Mouse (Mus musculus): Measurements from ENCODE around the gene Picalm. TPM values are rescaled to one million over a fixed set of nuclear protein-coding genes. Genes with fewer than 3 reads are reported as not detected.

Gene Picalm
- polyA plus RNA-seq, 1 experiment from 2014 or later = 40.7 TPM

- H3K27me3 ChIP-seq (replicated peaks) = no peaks in the 10 kb centered on the region
- WGBS = 56% methylated on average over 4 of the region's 4 CpGs
Observed at GRCm38 (mm10) chr7:90098253-90098652, 31.8 kb upstream of the Picalm start.

GRCm38 (mm10) chr7:90099248-90099647 lies 30.8 kb upstream of the Picalm start:
- Histone ChIP-seq H3K27me3 (replicated peaks) (no peaks in the 10 kb centered on the region), H3K4me2 (peak overlapping the region; percentile 55), H3K4me3 (0 out of 2 replicates have a peak overlapping the region, but pooled peaks have one; percentile 17)

More at GRCm38 (mm10) chr7:90098253-90098652, 31.8 kb upstream of the Picalm start:
- H3K9ac ChIP-seq = no peak overlapping the region
- H3K4me3 ChIP-seq = no peak overlapping the region
- H3K27ac ChIP-seq (ENCODE audit: poor library complexity, severe bottlenecking) = no peak overlapping the region
- H3K4me1 ChIP-seq (replicated peaks) = peaks cover 13% of the 10 kb centered on the region
- ATAC-seq (ENCODE audit: insufficient number of reproducible peaks, low FRiP score) = no peak
- no peak overlapping the region for H3K4me2 ChIP-seq
- no peaks in the 10 kb centered on the region for H3K36me3 ChIP-seq
- peaks cover 4% of the 10 kb centered on the region for H3K9me3 ChIP-seq (replicated peaks)

GRCm38 (mm10) chr7:90100614-90101160 lies 29.3 kb upstream of the Picalm start:
- 78% methylated on average over 3 of the region's 3 CpGs for whole genome bisulfite sequencing
- Histone ChIP-seq H3K4me3 (no peak overlapping the region), H3K4me1 (replicated peaks) (peaks cover 13% of the 10 kb centered on the region), H3K9me3 (replicated peaks) (no peaks in the 10 kb centered on the region), H3K27ac (ENCODE audit: poor library complexity, severe bottlenecking) (no peak overlapping the region), H3K4me2 (no peak overlapping the region), H3K9ac (no peak overlapping the region), H3K36me3 (no peaks in the 10 kb centered on the region), H3K27me3 (replicated peaks) (no peaks in the 10 kb centered on the region)
- no peak for ATAC-seq (ENCODE audit: insufficient number of reproducible peaks, low FRiP score)

More at GRCm38 (mm10) chr7:90099248-90099647, 30.8 kb upstream of the Picalm start:
- H3K9ac ChIP-seq = no peak overlapping the region
- no peak for ATAC-seq (ENCODE audit: insufficient number of reproducible peaks, low FRiP score)
- no peaks in the 10 kb centered on the region for H3K36me3 ChIP-seq
- no peak overlapping the region for H3K27ac ChIP-seq (ENCODE audit: poor library complexity, severe bottlenecking)
- H3K9me3 ChIP-seq (replicated peaks) = peaks cover 4% of the 10 kb centered on the region
- WGBS = 46% methylated on average over 10 of the region's 10 CpGs
- peaks cover 13% of the 10 kb centered on the region for H3K4me1 ChIP-seq (replicated peaks)

GRCm38 (mm10) chr7:90116100-90116499 lies 13.9 kb upstream of the Picalm start:
- H3K9me3 ChIP-seq (replicated peaks) = no peaks in the 10 kb centered on the region; the same call in 1 of the 2 replicates
- no peak overlapping the region for H3K9ac ChIP-seq
- no peak overlapping the region for H3K4me2 ChIP-seq
- H3K36me3 ChIP-seq = no peaks in the 10 kb centered on the region
- 96% methylated on average over 2 of the region's 2 CpGs for WGBS
- H3K27me3 ChIP-seq (replicated peaks) = no peaks in the 10 kb centered on the region
- ATAC-seq (ENCODE audit: insufficient number of reproducible peaks, low FRiP score) = no peak
- H3K27ac ChIP-seq (ENCODE audit: poor library complexity, severe bottlenecking) = no peak overlapping the region
- H3K4me3 ChIP-seq = no peak overlapping the region
- 0 out of 2 replicates have a peak, but pooled peaks cover 5% of the 10 kb centered on the region for H3K4me1 ChIP-seq (replicated peaks)

- peaks cover 2% of the 10 kb centered on the region; the same call in 1 of the 2 replicates for H3K9me3 ChIP-seq (replicated peaks)
- no peak overlapping the region for H3K4me2 ChIP-seq
- no peak overlapping the region for H3K9ac ChIP-seq
- no peak overlapping the region for H3K27ac ChIP-seq (ENCODE audit: poor library complexity, severe bottlenecking)
- peaks cover 8% of the 10 kb centered on the region; the same call in 1 of the 2 replicates for H3K4me1 ChIP-seq (replicated peaks)
- ATAC-seq (ENCODE audit: insufficient number of reproducible peaks, low FRiP score) = no peak
- H3K36me3 ChIP-seq = peaks cover 3% of the 10 kb centered on the region; the same call in 1 of the 2 replicates
- no peaks in the 10 kb centered on the region for H3K27me3 ChIP-seq (replicated peaks)
- WGBS = 69% methylated on average over 4 of the region's 4 CpGs
- no peak overlapping the region for H3K4me3 ChIP-seq
Observed at GRCm38 (mm10) chr7:90120106-90120505, 9.9 kb upstream of the Picalm start.

GRCm38 (mm10) chr7:90124991-90125390 lies 5.0 kb upstream of the Picalm start:
- Histone ChIP-seq H3K27me3 (replicated peaks) (no peaks in the 10 kb centered on the region), H3K27ac (ENCODE audit: poor library complexity, severe bottlenecking) (peak overlapping the region; percentile 70; the same call in 1 of the 2 replicates), H3K4me3 (no peak overlapping the region), H3K4me1 (replicated peaks) (peaks cover 13% of the 10 kb centered on the region), H3K9ac (no peak overlapping the region), H3K9me3 (replicated peaks) (0 out of 2 replicates have a peak, but pooled peaks cover 2% of the 10 kb centered on the region), H3K36me3 (peaks cover 3% of the 10 kb centered on the region; the same call in 1 of the 2 replicates), H3K4me2 (no peak overlapping the region)
- no peak for ATAC-seq (ENCODE audit: insufficient number of reproducible peaks, low FRiP score)
- 74% methylated on average over 5 of the region's 5 CpGs for WGBS

- no peak for ATAC-seq (ENCODE audit: insufficient number of reproducible peaks, low FRiP score)
Observed at GRCm38 (mm10) chr7:90128631-90129200, 1.3 kb upstream of the Picalm start.

GRCm38 (mm10) chr7:90129271-90129731 lies 712 bp upstream of the Picalm start:
- H3K4me1 ChIP-seq (replicated peaks) = peaks cover 13% of the 10 kb centered on the region
- 0% methylated on average over 12 of the region's 12 CpGs for WGBS
- H3K27ac ChIP-seq (ENCODE audit: poor library complexity, severe bottlenecking) = peak overlapping the region; percentile 99
- peak overlapping the region; percentile 69 for H3K4me2 ChIP-seq
- peak overlapping the region; percentile 96 for H3K4me3 ChIP-seq
- ATAC-seq (ENCODE audit: insufficient number of reproducible peaks, low FRiP score) = peak; percentile 14
- no peaks in the 10 kb centered on the region for H3K9me3 ChIP-seq (replicated peaks)
- H3K27me3 ChIP-seq (replicated peaks) = no peaks in the 10 kb centered on the region
- H3K36me3 ChIP-seq = no peaks in the 10 kb centered on the region
- peak overlapping the region; percentile 99 for H3K9ac ChIP-seq

More at GRCm38 (mm10) chr7:90128631-90129200, 1.3 kb upstream of the Picalm start:
- peak overlapping the region; percentile 69 for H3K4me2 ChIP-seq
- no peaks in the 10 kb centered on the region for H3K27me3 ChIP-seq (replicated peaks)
- peak overlapping the region; percentile 99 for H3K27ac ChIP-seq (ENCODE audit: poor library complexity, severe bottlenecking)
- peaks cover 13% of the 10 kb centered on the region for H3K4me1 ChIP-seq (replicated peaks)
- H3K36me3 ChIP-seq = peaks cover 3% of the 10 kb centered on the region; the same call in 1 of the 2 replicates
- WGBS = 61% methylated on average over 8 of the region's 8 CpGs
- peak overlapping the region; percentile 96 for H3K4me3 ChIP-seq
- H3K9me3 ChIP-seq (replicated peaks) = 0 out of 2 replicates have a peak, but pooled peaks cover 2% of the 10 kb centered on the region
- no peak overlapping the region for H3K9ac ChIP-seq

GRCm38 (mm10) chr7:90130501-90131375 lies 725 bp downstream of the Picalm start:
- H3K27me3 ChIP-seq (replicated peaks) = no peaks in the 10 kb centered on the region
- ATAC-seq (ENCODE audit: insufficient number of reproducible peaks, low FRiP score) = no peak; the same call in none of the 2 replicates
- H3K36me3 ChIP-seq = no peaks in the 10 kb centered on the region
- H3K9me3 ChIP-seq (replicated peaks) = no peaks in the 10 kb centered on the region
- WGBS = 0% methylated on average over 39 of the region's 39 CpGs
- peak overlapping the region; percentile 99 for H3K9ac ChIP-seq
- H3K27ac ChIP-seq (ENCODE audit: poor library complexity, severe bottlenecking) = peak overlapping the region; percentile 99
- peak overlapping the region; percentile 96 for H3K4me3 ChIP-seq
- peak overlapping the region; percentile 69 for H3K4me2 ChIP-seq
- H3K4me1 ChIP-seq (replicated peaks) = peaks cover 4% of the 10 kb centered on the region

GRCm38 (mm10) chr7:90131376-90131651 lies 1.3 kb downstream of the Picalm start:
- Histone ChIP-seq H3K9ac (peak overlapping the region; percentile 99), H3K4me3 (peak overlapping the region; percentile 96), H3K36me3 (no peaks in the 10 kb centered on the region), H3K9me3 (replicated peaks) (no peaks in the 10 kb centered on the region), H3K4me1 (replicated peaks) (peaks cover 4% of the 10 kb centered on the region), H3K4me2 (peak overlapping the region; percentile 69), H3K27ac (ENCODE audit: poor library complexity, severe bottlenecking) (peak overlapping the region; percentile 99; the same call in 1 of the 2 replicates), H3K27me3 (replicated peaks) (no peaks in the 10 kb centered on the region)
- ATAC-seq (ENCODE audit: insufficient number of reproducible peaks, low FRiP score) = no peak
- 0% methylated on average over 2 of the region's 2 CpGs for WGBS

GRCm38 (mm10) chr7:90131831-90132241 lies 1.8 kb downstream of the Picalm start:
- H3K9me3 ChIP-seq (replicated peaks) = no peaks in the 10 kb centered on the region
- peak overlapping the region; percentile 99 for H3K9ac ChIP-seq
- no peaks in the 10 kb centered on the region for H3K36me3 ChIP-seq
- peak overlapping the region; percentile 96 for H3K4me3 ChIP-seq
- peak overlapping the region; percentile 69 for H3K4me2 ChIP-seq
- no peaks in the 10 kb centered on the region for H3K27me3 ChIP-seq (replicated peaks)
- ATAC-seq (ENCODE audit: insufficient number of reproducible peaks, low FRiP score) = no peak
- WGBS = 6% methylated on average over 7 of the region's 7 CpGs
- H3K27ac ChIP-seq (ENCODE audit: poor library complexity, severe bottlenecking) = peak overlapping the region; percentile 99
- peaks cover 4% of the 10 kb centered on the region for H3K4me1 ChIP-seq (replicated peaks)

All from heart, embryonic 12.5 days (tissue).